Mouse (Mus musculus): ENCODE measurements around the gene Olfr131. TPM values are rescaled to one million over a fixed set of nuclear protein-coding genes. Genes with fewer than 3 reads are reported as not detected.
"Not testable (repeated sequence)": the region's sequence is repeated elsewhere in the genome, so short reads cannot be mapped to it uniquely, and the experiment has no call there.

Olfr131 gene
- not detected in 2 replicates for polyA plus RNA-seq (2012; rRNA removed)

GRCm38 (mm10) chr17:38088593-38088992 is at the start of gene Olfr131:
Gene Olfr131 (minus strand): TSS chr17:38088693.
- no peak for DNase-seq (ENCODE audit: low read depth, low spot score)

GRCm38 (mm10) chr17:38134426-38134825 is 45.9 kb upstream of the Olfr131 start, which contains the start of gene Olfr132:
Gene Olfr132 (minus strand): TSS chr17:38134526.
- DNase-seq (ENCODE audit: low read depth, low spot score) = no peak
- 72% methylated on average over 1 of the region's 1 CpGs for WGBS

DNA sequence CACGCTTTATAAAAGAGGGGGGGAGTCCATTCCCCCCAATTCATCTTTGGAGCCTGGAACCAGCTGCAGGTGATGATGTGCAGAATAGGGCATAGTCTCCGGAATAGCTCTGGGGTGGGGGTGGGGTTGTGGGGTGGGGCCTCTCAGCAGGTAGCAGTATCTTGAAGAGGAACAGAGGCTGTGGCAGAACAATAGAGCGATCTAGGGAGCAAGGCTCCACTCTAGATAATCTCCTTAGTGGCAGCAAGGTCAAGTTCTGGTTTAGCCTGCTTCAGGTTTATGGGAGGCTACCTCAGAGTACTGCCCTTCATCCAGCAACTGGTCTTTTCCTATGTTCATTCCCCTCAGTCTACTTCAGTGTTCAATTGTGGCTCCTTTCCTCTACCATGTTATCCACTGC is 36.9 kb upstream of the Olfr131 start:
- WGBS = 67% methylated on average over 3 of the region's 3 CpGs
- not testable (repeated sequence) for DNase-seq (ENCODE audit: low read depth, low spot score)

DNA sequence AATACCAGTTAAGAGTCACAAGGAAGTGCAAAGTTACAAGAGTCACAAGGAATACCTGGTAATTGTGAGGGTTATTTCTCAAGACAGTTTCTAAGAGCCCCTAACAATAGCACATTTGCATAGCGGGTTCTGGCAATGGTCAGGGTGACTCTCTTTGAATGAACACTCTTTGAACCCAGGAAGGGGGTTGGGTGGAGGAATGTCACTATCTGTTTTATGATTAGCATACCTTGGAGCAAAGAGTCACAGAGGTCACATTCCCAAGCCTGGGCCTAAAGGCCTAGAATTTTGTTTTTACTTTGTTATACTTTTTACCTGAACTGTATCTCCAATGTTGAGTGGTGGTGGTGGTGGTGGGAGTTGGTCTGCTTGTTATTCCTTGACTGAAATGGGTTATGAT is 35.7 kb upstream of the Olfr131 start:
- WGBS = 65% methylated on average over 1 of the region's 1 CpGs
- not testable (repeated sequence) for DNase-seq (ENCODE audit: low read depth, low spot score)

GRCm38 (mm10) chr17:38082364-38082763 is 6.1 kb downstream of the Olfr131 start:
- WGBS = 76% methylated on average over 4 of the region's 4 CpGs
- no peak for DNase-seq (ENCODE audit: low read depth, low spot score)

GRCm38 (mm10) chr17:38063621-38064020 is 24.9 kb downstream of the Olfr131 start, which contains the start of gene Olfr130:
Gene Olfr130 (plus strand): TSS chr17:38063921.
- 83% methylated on average over 1 of the region's 1 CpGs for WGBS
- no peak for DNase-seq (ENCODE audit: low read depth, low spot score)

DNA sequence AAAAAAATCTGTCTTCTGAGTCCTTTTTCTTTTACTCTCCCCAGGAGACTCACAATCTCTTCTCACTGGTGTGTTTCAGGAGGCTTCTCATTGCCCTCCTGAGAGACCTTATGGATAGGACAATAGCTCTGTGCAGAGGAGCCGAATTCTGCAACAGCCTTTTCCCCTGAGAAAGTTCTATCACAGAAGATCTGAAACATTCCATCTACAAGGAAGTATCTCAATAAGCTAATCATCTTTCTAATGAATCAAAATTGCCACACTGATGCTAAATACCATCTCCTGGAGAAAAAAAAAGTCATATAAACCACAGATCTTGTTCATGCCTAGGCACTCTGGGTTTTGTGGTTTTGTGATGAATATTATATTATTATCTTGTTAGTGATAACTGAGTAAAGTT is 28.5 kb downstream of the Olfr131 start, which contains the start of gene Olfr129:
Gene Olfr129 (minus strand): TSS at position 101 of the 400 bp plus-strand sequence.
- 48% methylated on average over 1 of the region's 1 CpGs for WGBS
- no peak for DNase-seq (ENCODE audit: low read depth, low spot score)

Other genes starting within 250 kb of the Olfr131 start
- not detected in 2 replicates for gene Olfr126, start 241.2 kb downstream of the Olfr131 start, polyA plus RNA-seq (2012; rRNA removed)
- not detected in 2 replicates for gene Olfr127, start 188.3 kb downstream of the Olfr131 start, polyA plus RNA-seq (2012; rRNA removed)
- not detected in 2 replicates for gene Olfr128, start 168.1 kb downstream of the Olfr131 start, polyA plus RNA-seq (2012; rRNA removed)
- gene Olfr761, start 135.6 kb downstream of the Olfr131 start, polyA plus RNA-seq (2012; rRNA removed) = not detected in 2 replicates
- gene Olfr129, start 28.6 kb downstream of the Olfr131 start, polyA plus RNA-seq (2012; rRNA removed) = not detected in 2 replicates
- not detected in 2 replicates for gene Olfr130, start 24.8 kb downstream of the Olfr131 start, polyA plus RNA-seq (2012; rRNA removed)
- gene Olfr132, start 45.8 kb upstream of the Olfr131 start, polyA plus RNA-seq (2012; rRNA removed) = not detected in 2 replicates
- gene Olfr133, start 56.6 kb upstream of the Olfr131 start, polyA plus RNA-seq (2012; rRNA removed) = not detected in 2 replicates
- gene Olfr134, start 82.7 kb upstream of the Olfr131 start, polyA plus RNA-seq (2012; rRNA removed) = not detected in 2 replicates
- gene Olfr135, start 115.6 kb upstream of the Olfr131 start, polyA plus RNA-seq (2012; rRNA removed) = not detected in 2 replicates
- not detected in 2 replicates for gene Olfr138, start 172.3 kb upstream of the Olfr131 start, polyA plus RNA-seq (2012; rRNA removed)
- gene Olfr137, start 218.9 kb upstream of the Olfr131 start, polyA plus RNA-seq (2012; rRNA removed) = not detected in 2 replicates
- gene Olfr136, start 241.1 kb upstream of the Olfr131 start, polyA plus RNA-seq (2012; rRNA removed) = not detected in 2 replicates

All from large intestine, adult 2 months (tissue).